8 mouse cellular contexts compared by ENCODE assay signal in the genomic region with DNA sequence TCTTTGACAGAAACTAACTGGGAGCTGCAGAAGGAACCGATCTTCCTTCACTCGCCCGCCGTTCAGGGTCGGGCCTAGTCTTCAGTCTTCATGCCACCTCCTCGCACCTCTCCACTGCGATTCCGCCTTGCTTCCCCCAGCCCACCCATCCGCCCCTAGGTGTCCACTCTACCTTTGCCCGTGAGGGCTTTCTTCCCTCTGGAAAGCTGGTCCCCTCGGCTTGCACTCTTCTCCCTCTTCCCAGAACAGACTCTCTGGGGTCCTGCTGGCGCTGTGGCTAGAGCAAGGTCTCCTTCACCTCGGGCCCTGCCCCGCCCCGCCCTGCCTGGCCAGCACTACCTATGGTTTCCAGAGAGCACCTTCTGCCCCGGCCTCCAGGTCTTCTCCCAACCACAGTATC.
DNase-seq lines count a peak whose midpoint lies in the region; ATAC-seq and TF ChIP-seq lines count a peak whose summit lies in the region.

No protein-coding gene starts in this region.

- peak; percentile 77 for ATAC-seq in midbrain, embryonic 13.5 days

- H3K4me2 ChIP-seq in midbrain, embryonic 13.5 days (replicated peaks), result peak overlapping the region; percentile 75

- H3K4me3 ChIP-seq in spleen, adult 2 months (ENCODE audit: extremely low read depth, insufficient read depth, insufficient read length), result peak overlapping the region; percentile 63
- peak overlapping the region; percentile 76 for H3K4me3 ChIP-seq in midbrain, embryonic 13.5 days (replicated peaks)

- peak overlapping the region; percentile 82 for H3K27ac ChIP-seq in spleen, adult 2 months (ENCODE audit: insufficient read depth, low read length)
- peak overlapping the region; percentile 94 for H3K27ac ChIP-seq in midbrain, embryonic 13.5 days

- peak overlapping the region; percentile 87 for H3K9ac ChIP-seq in midbrain, embryonic 13.5 days (replicated peaks)

- peak; percentile 9 to 13 for DNase-seq in adrenal gland, postnatal 4 days (ENCODE audit: low spot score in 2 of 2)
- DNase-seq in adrenal gland, adult 2 months, result no peak
- no peak for DNase-seq in spleen, adult 2 months (ENCODE audit: low read depth in 1 of 2, low spot score in 2 of 2)
- no peak for DNase-seq in spleen, adult 18-20 months
- peak; percentile 26 to 65 for DNase-seq in kidney, postnatal 36 days
- no peak for DNase-seq in right cerebral cortex, postnatal 36 days (ENCODE audit: low spot score in 2 of 2)
- no peak for DNase-seq in left cerebral cortex, postnatal 10 days (ENCODE audit: extremely low spot score in 1 of 2, low spot score in 2 of 2)

- no peak for TF ChIP-seq CTCF in spleen, adult 2 months (IDR thresholded peaks at IDR 0.05; ENCODE audit: extremely low read depth, insufficient read depth, insufficient read length, insufficient replicate concordance)

- intact Hi-C loops in left cerebral cortex, postnatal 10 days (cut with DNase I), result loop anchor here (5.0 to 10.0 kb wide), 2 partner anchors 69 to 107 kb away; a partner anchor contains a TSS

- no peaks in the 10 kb centered on the region for H3K9me3 ChIP-seq in midbrain, embryonic 13.5 days

- no peak for TF ChIP-seq POLR2A in spleen, adult 2 months (IDR thresholded peaks at IDR 0.05; ENCODE audit: low read depth, low read length)

- 7% methylated on average over 16 of the region's 16 CpGs for WGBS in spleen, adult 2 months
- WGBS in midbrain, embryonic 13.5 days, result under 1% methylated on average over 16 of the region's 16 CpGs

- H3K4me1 ChIP-seq in spleen, adult 2 months (ENCODE audit: control insufficient read depth, insufficient read depth, insufficient read length), result peaks cover 9% of the 10 kb centered on the region; the same call in 1 of the 2 replicates
- peaks cover 47% of the 10 kb centered on the region for H3K4me1 ChIP-seq in midbrain, embryonic 13.5 days (replicated peaks)

- H3K36me3 ChIP-seq in spleen, adult 2 months (ENCODE audit: control insufficient read depth, insufficient read depth, low read length), result 0 out of 2 replicates have a peak, but pooled peaks cover 2% of the 10 kb centered on the region
- no peaks in the 10 kb centered on the region; the same call in 1 of the 2 replicates for H3K36me3 ChIP-seq in midbrain, embryonic 13.5 days

- H3K27me3 ChIP-seq in spleen, adult 2 months (ENCODE audit: control insufficient read depth, insufficient read depth, low read length), result 0 out of 2 replicates have a peak, but pooled peaks cover 1% of the 10 kb centered on the region
- no peaks in the 10 kb centered on the region for H3K27me3 ChIP-seq in midbrain, embryonic 13.5 days

Comparison
In these comparisons a context has a peak if more than half of its experiments do, and no peak if none do; other contexts are left out.
1. DNase-seq: peak in adrenal gland, postnatal 4 days (2 of 2) and kidney, postnatal 36 days (2 of 2); none in adrenal gland, adult 2 months (single experiment), spleen, adult 2 months (0 of 2), spleen, adult 18-20 months (0 of 2), right cerebral cortex, postnatal 36 days (0 of 2) and left cerebral cortex, postnatal 10 days (0 of 2).